Mouse (Mus musculus) bone marrow, adult 2 months (tissue): ENCODE measurements around the gene Tm4sf20. TPM values are rescaled to one million over a fixed set of nuclear protein-coding genes. Genes with fewer than 3 reads are reported as not detected.

Experiments used
- H3K27ac ChIP-seq: fragments of 200-500 bp; 2 replicates; pipeline ENCODE4 v1.5.1; 2012; ENCODE audit warnings: low read depth, mild to moderate bottlenecking, control low read depth, inconsistent platforms, low read length; ENCODE audit not compliant: control insufficient read depth, poor library complexity, insufficient read depth
- H3K4me1 ChIP-seq: fragments of 200-500 bp; 2 replicates; pipeline ENCODE4 v1.6.1; 2011; ENCODE audit warnings: low read length; ENCODE audit not compliant: control insufficient read depth, insufficient read depth
- H3K4me3 ChIP-seq: fragments of 200-500 bp; replicated peaks from 2 replicates; pipeline ENCODE3; 2011; ENCODE audit warnings: mild to moderate bottlenecking, low read depth, low read length, control low read depth; ENCODE audit not compliant: control insufficient read depth
- CTCF ChIP-seq: fragments of 200-500 bp; IDR thresholded peaks from 2 replicates; pipeline ENCODE4 v1.5.1; 2011; ENCODE audit warnings: low read length, control low read depth; ENCODE audit not compliant: control insufficient read depth, insufficient read depth
- POLR2A ChIP-seq: fragments of 200-500 bp; IDR thresholded peaks from 2 replicates; pipeline ENCODE4 v1.6.1; 2011; ENCODE audit warnings: low read depth, mild to moderate bottlenecking, control low read depth, low read length, borderline replicate concordance; ENCODE audit not compliant: control insufficient read depth
- WGBS: fragments of 180-500 bp; shearing (Covaris S2); methylation state at CpG from one replicate; pipeline ENCODE4 v1.1.7; 2018; 5-methylcytosine and 5-hydroxymethylcytosine counted together
- polyA plus RNA-seq: library from polyadenylated mRNA; stranded (reverse); fragments of >200 nt; gene quantifications from 2 replicates; pipeline ENCODE4 v1.2.4, GENCODE M21; 2011; ENCODE audit warnings: low replicate concordance; ENCODE audit not compliant: missing spikeins, insufficient read depth, insufficient read length

Tm4sf20 gene
- polyA plus RNA-seq, result not detected in 2 replicates

DNA sequence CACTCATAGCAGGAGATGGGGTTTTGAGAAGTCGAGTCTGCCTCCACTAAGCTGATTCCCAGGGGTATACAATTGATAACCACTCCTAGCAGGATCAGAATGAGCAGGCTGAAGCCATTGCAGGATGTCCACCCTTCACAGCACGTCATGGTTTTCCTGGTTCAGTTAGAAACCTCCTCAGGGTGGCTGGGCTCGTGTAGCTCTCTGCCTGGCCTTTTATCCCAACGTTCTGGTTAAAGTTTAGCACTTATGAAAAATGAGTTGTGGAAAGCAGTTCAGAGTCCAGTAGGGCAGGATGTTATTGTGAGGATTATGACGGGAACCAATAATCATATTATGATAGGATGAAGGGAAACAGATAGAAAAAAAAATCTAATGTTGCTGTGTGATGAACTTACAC lies at the start of gene Tm4sf20:
TSS of gene Tm4sf20 (minus strand) at position 193 of the 400 bp plus-strand sequence.
- no peaks in the 10 kb centered on the region; the same call in 1 of the 2 replicates for H3K4me1 ChIP-seq
- 56% methylated on average over 5 of the region's 5 CpGs for WGBS
- TF ChIP-seq POLR2A, result no peak
- no peak for TF ChIP-seq CTCF
- no peak within 1 kb of the TSS for H3K27ac ChIP-seq
- no peak within 1 kb of the TSS for H3K4me3 ChIP-seq

DNA sequence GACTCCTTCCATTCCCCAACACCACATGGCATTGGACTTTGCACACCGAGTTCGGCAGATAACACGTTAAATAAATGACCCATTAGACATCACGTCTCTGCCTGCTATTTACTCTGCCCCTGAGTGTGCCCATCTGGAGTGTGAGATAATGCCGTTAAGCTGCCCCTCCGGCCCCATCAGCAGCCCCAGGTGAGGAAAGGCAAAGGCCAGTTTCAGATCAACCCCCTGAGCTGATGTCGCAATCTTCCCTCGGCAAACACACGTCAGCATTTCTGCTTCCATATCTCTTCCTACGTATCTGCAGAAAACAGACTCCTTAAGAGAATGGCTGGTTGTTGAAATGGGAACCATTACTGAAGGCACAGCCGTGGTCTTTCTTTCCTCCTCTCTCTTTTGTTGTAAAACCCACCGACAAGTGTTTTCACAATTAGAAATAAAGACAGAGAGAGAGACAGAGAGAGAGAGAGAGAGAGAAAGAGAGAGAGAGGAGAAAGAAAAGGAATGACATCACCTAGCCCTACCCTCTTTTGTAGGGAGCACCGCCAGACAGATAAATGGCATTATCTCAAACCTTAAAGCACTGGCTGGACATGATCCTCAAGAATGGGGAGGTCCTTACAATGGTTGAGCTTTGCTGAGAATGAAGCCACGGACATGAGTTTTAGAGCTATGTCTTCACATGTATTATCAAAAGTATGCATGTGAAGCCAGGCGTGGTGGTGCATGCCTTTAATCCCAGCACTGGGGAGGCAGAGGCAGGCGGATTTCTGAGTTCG lies 47.9 kb upstream of the Tm4sf20 start:
- Histone ChIP-seq H3K4me3 (no peak overlapping the region), H3K27ac (no peak overlapping the region), H3K4me1 (no peaks in the 10 kb centered on the region; the same call in 1 of the 2 replicates)
- TF ChIP-seq POLR2A (no peak), CTCF (no peak)
- WGBS, result 35% methylated on average over 17 of the region's 17 CpGs

DNA sequence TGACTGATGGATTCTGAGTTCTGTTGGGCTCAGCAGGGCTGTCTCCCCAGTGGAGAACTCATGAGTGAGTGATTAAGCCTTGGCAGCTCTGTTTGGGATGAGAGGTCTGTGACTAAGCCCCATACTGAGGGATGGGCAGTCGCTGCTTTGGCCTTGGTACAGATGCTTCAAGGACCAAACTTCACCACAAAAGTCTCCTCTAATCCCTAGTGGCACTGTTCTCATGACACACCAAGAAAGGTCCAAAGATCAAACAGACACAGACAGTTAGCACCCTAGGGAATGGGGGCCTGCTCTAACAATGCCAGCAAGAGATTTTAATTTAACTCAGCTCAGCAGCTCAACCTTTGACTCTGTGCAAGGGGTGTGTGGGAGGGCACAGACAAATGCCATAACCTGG lies 43.5 kb upstream of the Tm4sf20 start:
- no peak overlapping the region for H3K27ac ChIP-seq
- no peak overlapping the region for H3K4me3 ChIP-seq
- H3K4me1 ChIP-seq, result no peaks in the 10 kb centered on the region; the same call in 1 of the 2 replicates
- WGBS, result 52% methylated on average over 1 of the region's 1 CpGs
- TF ChIP-seq CTCF (no peak), POLR2A (no peak)

DNA sequence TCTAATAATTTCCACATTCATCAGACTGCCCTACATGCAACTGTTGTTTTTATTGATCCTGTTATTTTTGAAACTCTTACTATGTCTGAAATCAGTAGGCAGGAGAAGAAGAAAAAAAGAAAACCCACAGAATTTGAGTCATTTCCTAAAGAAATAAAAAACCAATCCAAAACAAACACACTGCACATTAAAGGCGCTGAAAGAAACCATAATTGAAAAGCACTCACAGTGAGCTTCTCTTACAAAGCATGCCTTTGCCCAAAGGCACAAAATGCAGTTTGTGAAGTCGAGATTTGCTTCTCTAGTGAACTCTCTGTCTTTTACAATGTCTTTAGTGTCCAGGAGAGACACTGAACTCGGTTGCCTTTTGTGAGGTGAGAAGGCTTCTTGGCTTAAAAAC lies 40.3 kb upstream of the Tm4sf20 start:
- Histone ChIP-seq H3K4me1 (no peaks in the 10 kb centered on the region), H3K4me3 (no peak overlapping the region), H3K27ac (no peak overlapping the region)
- WGBS, result 57% methylated on average over 3 of the region's 3 CpGs
- TF ChIP-seq CTCF (no peak), POLR2A (no peak)

DNA sequence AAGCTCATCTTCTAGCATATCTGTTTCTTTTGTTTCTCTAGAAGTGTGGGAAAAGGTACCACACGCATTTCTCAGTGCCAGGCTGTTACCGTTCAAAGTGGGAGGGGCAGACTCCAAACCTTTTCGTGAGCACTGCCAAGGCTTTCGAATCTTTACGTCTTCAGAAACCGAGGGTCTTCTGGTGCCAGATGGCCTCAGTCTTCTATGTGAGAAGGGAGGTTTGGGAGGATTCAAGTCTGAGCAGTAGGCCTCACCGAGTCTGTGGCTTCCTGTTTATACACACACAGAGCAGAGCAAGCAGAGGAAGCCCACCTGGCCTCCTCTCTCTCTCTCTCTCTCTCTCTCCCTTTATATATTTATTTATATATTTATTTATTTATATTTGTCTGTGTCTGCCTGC lies 38.9 kb upstream of the Tm4sf20 start:
- H3K4me1 ChIP-seq, result no peaks in the 10 kb centered on the region
- H3K4me3 ChIP-seq, result no peak overlapping the region
- 68% methylated on average over 7 of the region's 7 CpGs for WGBS
- no peak overlapping the region for H3K27ac ChIP-seq
- no peak for TF ChIP-seq POLR2A
- TF ChIP-seq CTCF, result no peak

DNA sequence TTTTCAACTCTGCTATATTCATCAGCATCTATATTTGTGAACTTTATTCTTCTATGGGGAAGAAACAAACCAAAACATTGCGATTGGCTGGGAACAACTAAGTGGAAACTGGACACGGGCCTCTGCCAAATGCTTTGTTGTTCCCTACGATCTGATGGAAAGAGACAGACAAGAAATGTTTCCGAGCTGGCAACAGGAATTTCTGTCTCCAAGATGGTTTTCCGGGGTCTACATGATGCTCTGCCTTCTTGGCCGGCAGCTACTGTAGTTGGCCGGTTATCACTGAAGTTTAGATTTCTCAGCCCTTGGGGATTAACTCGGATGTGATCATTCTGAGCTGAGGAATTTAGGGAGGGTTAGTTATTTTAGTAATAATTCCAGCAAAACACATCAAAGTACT lies 38.1 kb upstream of the Tm4sf20 start:
- Histone ChIP-seq H3K4me1 (no peaks in the 10 kb centered on the region), H3K4me3 (no peak overlapping the region), H3K27ac (no peak overlapping the region)
- 87% methylated on average over 8 of the region's 8 CpGs for WGBS
- no peak for TF ChIP-seq POLR2A
- no peak for TF ChIP-seq CTCF

DNA sequence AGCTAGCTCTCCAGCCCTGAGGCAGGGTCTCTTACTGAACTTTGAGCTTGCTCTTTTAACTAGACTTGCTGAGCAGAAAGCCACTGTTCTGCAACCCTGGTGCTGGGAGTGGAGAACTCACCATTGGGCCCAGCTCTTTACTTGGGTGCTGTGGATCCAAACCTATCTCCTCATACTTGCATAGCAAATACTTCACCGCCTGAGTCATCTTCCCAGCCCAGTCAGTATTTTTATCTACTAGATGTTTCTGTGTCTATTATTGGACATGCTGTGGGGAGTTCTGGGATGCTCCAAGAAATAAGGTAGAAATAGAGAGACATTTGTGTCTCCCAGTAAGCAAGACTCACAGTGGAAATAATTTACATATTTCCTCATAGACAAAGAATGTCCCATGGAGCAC lies 35.8 kb upstream of the Tm4sf20 start:
- Histone ChIP-seq H3K4me1 (no peaks in the 10 kb centered on the region), H3K27ac (no peak overlapping the region), H3K4me3 (no peak overlapping the region)
- TF ChIP-seq CTCF, result no peak
- TF ChIP-seq POLR2A, result no peak
- WGBS, result 89% methylated on average over 1 of the region's 1 CpGs

DNA sequence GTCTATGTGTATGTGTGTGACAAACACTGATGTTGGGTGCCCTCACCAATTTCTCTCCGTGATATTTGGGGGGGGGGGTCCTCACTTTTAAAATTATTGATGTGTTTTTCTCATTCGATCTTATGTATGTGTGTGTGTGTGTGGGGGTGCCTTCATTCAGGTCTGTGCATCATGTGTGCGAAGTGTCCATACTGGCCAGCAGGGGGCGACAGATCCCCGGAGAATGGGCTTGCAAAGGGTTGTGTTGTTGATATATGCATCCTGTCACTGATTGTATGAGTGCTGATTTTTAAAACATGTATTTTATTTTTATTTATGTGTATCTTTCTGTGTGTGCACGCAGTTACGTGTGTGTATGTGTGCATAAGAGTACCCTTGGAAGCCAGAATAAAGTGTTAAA lies 35.3 kb upstream of the Tm4sf20 start:
- TF ChIP-seq POLR2A (no peak), CTCF (peak; percentile 73)
- Histone ChIP-seq H3K27ac (no peak overlapping the region), H3K4me3 (no peak overlapping the region), H3K4me1 (no peaks in the 10 kb centered on the region)
- 76% methylated on average over 7 of the region's 7 CpGs for WGBS
